Mouse (Mus musculus): ENCODE measurements at regions not wholly inside any gene's neighbourhood (a gene's known extent, or its start where the extent isn't known, plus 50 kb on each side); places are given as distances from the start of the nearest gene placed in this dataset.
A peak's percentile ranks its signal among the peaks of the same experiment; 100 is the strongest.

- DNase-seq (ENCODE audit: low spot score in 2 of 2): no peak
- intact Hi-C loops (cut with DNase I): no loop called here
Observed at GRCm38 (mm10) chr16:69515122-69515521, 348.4 kb downstream of the Speer2 start.

GRCm38 (mm10) chr16:69477317-69477716, 386.2 kb downstream of the Speer2 start:
- intact Hi-C loops (cut with DNase I): no loop called here
- DNase-seq (ENCODE audit: low spot score in 2 of 2): no peak

- intact Hi-C loops (cut with DNase I): no loop called here
- peak; percentile 49 to 81 for DNase-seq (ENCODE audit: low spot score in 2 of 2)
Observed at GRCm38 (mm10) chr16:69469024-69469780, 394.3 kb downstream of the Speer2 start.

GRCm38 (mm10) chr16:69459171-69459570, 404.4 kb downstream of the Speer2 start:
- intact Hi-C loops (cut with DNase I): no loop called here
- DNase-seq (ENCODE audit: low spot score in 2 of 2): no peak

GRCm38 (mm10) chr16:69424661-69425634, 438.6 kb downstream of the Speer2 start:
- intact Hi-C loops (cut with DNase I): no loop called here
- DNase-seq (ENCODE audit: low spot score in 2 of 2): peak in 1 of 2 experiments; percentile 3

Measured in left cerebral cortex, postnatal 25 days (tissue).